Mouse (Mus musculus) hindbrain, embryonic 11.5 days (tissue): ENCODE results near the gene Crybb1. TPM values are rescaled to one million over a fixed set of nuclear protein-coding genes. Genes with fewer than 3 reads are reported as not detected.
A peak's percentile ranks its signal among the peaks of the same experiment; 100 is the strongest.

Experiments used
- ATAC-seq: fragments of 200-750 bp; cut with Nextera tagmentation; 2 replicates; pipeline ENCODE4 v1.8.0; 2017; ENCODE audit warnings: mild to moderate bottlenecking, moderate TSS enrichment, moderate library complexity; ENCODE audit not compliant: low FRiP score
- DNase-seq: peaks from one replicate; pipeline ENCODE4 v3.0.0-alpha.2; 2015; ENCODE audit warnings: low spot score
- H3K27ac ChIP-seq: fragments of 300-500 bp; sonication (generic); 2 replicates; pipeline ENCODE4 v1.5.1; 2014; ENCODE audit warnings: mild to moderate bottlenecking, low read depth, low read length
- H3K27me3 ChIP-seq: fragments of 300-500 bp; sonication (generic); 2 replicates; pipeline ENCODE4 v1.6.1; 2014; ENCODE audit warnings: mild to moderate bottlenecking, low read length, moderate library complexity, mixed read lengths; ENCODE audit not compliant: control insufficient read depth, insufficient read depth
- H3K36me3 ChIP-seq: fragments of 300-500 bp; sonication (generic); 2 replicates; pipeline ENCODE4 v1.6.1; 2014; ENCODE audit warnings: mild to moderate bottlenecking, low read length, moderate library complexity, mixed read lengths; ENCODE audit not compliant: control insufficient read depth, insufficient read depth
- H3K4me1 ChIP-seq: fragments of 300-500 bp; sonication (generic); replicated peaks from 2 replicates; pipeline ENCODE4 v1.6.1; 2014; ENCODE audit warnings: low read length, mixed read lengths; ENCODE audit not compliant: control insufficient read depth, insufficient read depth
- H3K4me2 ChIP-seq: fragments of 300-500 bp; sonication (generic); replicated peaks from 2 replicates; pipeline ENCODE4 v1.6.1; 2014; ENCODE audit warnings: mild to moderate bottlenecking, low read depth, low read length
- H3K4me3 ChIP-seq: fragments of 300-500 bp; sonication (generic); 2 replicates; pipeline ENCODE4 v1.5.1; 2014; ENCODE audit warnings: low read depth, low read length
- H3K9ac ChIP-seq: fragments of 300-500 bp; sonication (generic); 2 replicates; pipeline ENCODE4 v1.6.1; 2014; ENCODE audit warnings: low read depth, low read length
- H3K9me3 ChIP-seq: fragments of 300-500 bp; sonication (generic); 2 replicates; pipeline ENCODE4 v1.6.1; 2016; ENCODE audit warnings: low read length; ENCODE audit not compliant: control insufficient read depth
- WGBS: fragments of 180-500 bp; shearing (Covaris S2); extraction: QIAGEN DNeasy Blood & Tissue Kit; methylation state at CpG from one replicate; pipeline ENCODE4 v1.1.7; 2014; 5-methylcytosine and 5-hydroxymethylcytosine counted together
- polyA plus RNA-seq: library from polyadenylated mRNA; unstranded; fragments of >200 nt; fragmentation: Nextera tagmentation; extraction: Ambion mirVana; gene quantifications from 2 replicates; pipeline ENCODE4 v1.2.1, GENCODE M21; 2014

The Crybb1 gene
- polyA plus RNA-seq, 1 experiment from 2014 or later, result 0.88 TPM

DNA sequence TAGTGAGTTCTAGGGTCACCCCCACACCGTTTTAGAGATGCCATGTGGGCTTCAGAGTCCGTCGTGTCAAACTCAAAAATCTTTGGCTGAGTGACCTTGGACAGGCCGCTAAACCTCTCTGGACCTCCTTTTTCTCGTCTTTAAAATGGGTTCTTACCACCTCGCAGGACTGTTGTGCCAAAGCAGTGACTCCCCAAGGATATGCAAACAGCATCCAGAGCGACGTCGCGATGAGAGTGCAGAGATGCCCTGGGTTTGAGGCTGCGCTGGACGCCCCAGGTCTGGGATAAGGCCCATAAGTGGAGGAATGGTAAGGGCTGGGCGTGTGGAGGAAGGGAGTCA is 27.7 kb upstream of the Crybb1 start:
- H3K27ac ChIP-seq, result peak overlapping the region; percentile 98
- ATAC-seq (0 out of 2 replicates have a peak, but pooled peaks have one; percentile 1), DNase-seq (peak; percentile 76)
- peak overlapping the region; percentile 89 for H3K4me2 ChIP-seq
- under 1% methylated on average over 13 of the region's 13 CpGs for WGBS
- H3K36me3 ChIP-seq, result peaks cover 6% of the 10 kb centered on the region; the same call in 1 of the 2 replicates
- H3K4me3 ChIP-seq, result peak overlapping the region; percentile 78
- H3K4me1 ChIP-seq, result peaks cover 11% of the 10 kb centered on the region
- H3K9me3 ChIP-seq, result no peaks in the 10 kb centered on the region
- 0 out of 2 replicates have a peak, but pooled peaks cover 2% of the 10 kb centered on the region for H3K27me3 ChIP-seq
- H3K9ac ChIP-seq, result peak overlapping the region; percentile 99

GRCm38 (mm10) chr5:112228240-112229076 is 27.2 kb upstream of the Crybb1 start:
- peak overlapping the region; percentile 89 for H3K4me2 ChIP-seq
- peaks cover 11% of the 10 kb centered on the region for H3K4me1 ChIP-seq
- DNase-seq (peak; percentile 89), ATAC-seq (peak; percentile 83)
- 1% methylated on average over 57 of the region's 57 CpGs for WGBS
- H3K9ac ChIP-seq, result peak overlapping the region; percentile 99
- peak overlapping the region; percentile 98 for H3K27ac ChIP-seq
- H3K27me3 ChIP-seq, result 0 out of 2 replicates have a peak, but pooled peaks cover 2% of the 10 kb centered on the region
- no peaks in the 10 kb centered on the region for H3K9me3 ChIP-seq
- peaks cover 6% of the 10 kb centered on the region; the same call in 1 of the 2 replicates for H3K36me3 ChIP-seq
- peak overlapping the region; percentile 78 for H3K4me3 ChIP-seq

DNA sequence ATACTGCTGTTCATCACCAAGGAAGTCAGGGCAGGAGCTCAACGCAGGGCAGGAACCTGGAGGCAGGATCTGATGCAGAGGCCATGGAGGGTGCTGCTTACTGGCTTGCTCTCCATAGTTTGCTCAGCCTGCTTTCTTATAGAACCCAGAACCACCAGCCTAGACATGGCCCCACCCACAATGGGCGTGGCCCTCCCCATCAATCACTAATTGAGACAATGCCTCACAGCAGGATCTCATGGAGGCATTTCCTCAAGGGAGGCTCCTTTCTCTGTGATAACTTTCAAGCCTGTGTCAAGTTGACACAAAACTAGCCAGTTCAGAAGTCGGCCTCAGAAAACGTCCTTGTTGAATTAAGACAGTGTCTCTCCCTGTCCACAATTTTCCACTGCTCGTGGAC is 19.8 kb upstream of the Crybb1 start:
- Histone ChIP-seq H3K9me3 (no peaks in the 10 kb centered on the region), H3K27me3 (no peaks in the 10 kb centered on the region), H3K4me1 (peaks cover 18% of the 10 kb centered on the region), H3K27ac (peak overlapping the region; percentile 98), H3K4me2 (no peak overlapping the region), H3K36me3 (no peaks in the 10 kb centered on the region), H3K4me3 (no peak overlapping the region), H3K9ac (no peak overlapping the region; the same call in 1 of the 2 replicates)
- ATAC-seq, result no peak
- DNase-seq, result no peak
- 57% methylated on average over 5 of the region's 5 CpGs for WGBS

- Histone ChIP-seq H3K9ac (peak overlapping the region; percentile 67), H3K27ac (peak overlapping the region; percentile 98), H3K27me3 (no peaks in the 10 kb centered on the region), H3K4me3 (no peak overlapping the region), H3K4me1 (peaks cover 18% of the 10 kb centered on the region), H3K4me2 (peak overlapping the region; percentile 26), H3K36me3 (no peaks in the 10 kb centered on the region), H3K9me3 (no peaks in the 10 kb centered on the region)
- ATAC-seq (no peak), DNase-seq (no peak)
- WGBS, result 67% methylated on average over 2 of the region's 2 CpGs
Observed at GRCm38 (mm10) chr5:112236631-112237030, 19.0 kb upstream of the Crybb1 start.

GRCm38 (mm10) chr5:112237439-112237838 is 18.2 kb upstream of the Crybb1 start:
- no peak overlapping the region; the same call in 1 of the 2 replicates for H3K4me3 ChIP-seq
- ATAC-seq (peak; percentile 90), DNase-seq (peak; percentile 90)
- WGBS, result 3% methylated on average over 16 of the region's 16 CpGs
- H3K9me3 ChIP-seq, result no peaks in the 10 kb centered on the region
- H3K4me1 ChIP-seq, result peaks cover 18% of the 10 kb centered on the region
- H3K4me2 ChIP-seq, result peak overlapping the region; percentile 26
- no peaks in the 10 kb centered on the region for H3K36me3 ChIP-seq
- H3K9ac ChIP-seq, result peak overlapping the region; percentile 67
- no peaks in the 10 kb centered on the region for H3K27me3 ChIP-seq
- peak overlapping the region; percentile 98 for H3K27ac ChIP-seq

DNA sequence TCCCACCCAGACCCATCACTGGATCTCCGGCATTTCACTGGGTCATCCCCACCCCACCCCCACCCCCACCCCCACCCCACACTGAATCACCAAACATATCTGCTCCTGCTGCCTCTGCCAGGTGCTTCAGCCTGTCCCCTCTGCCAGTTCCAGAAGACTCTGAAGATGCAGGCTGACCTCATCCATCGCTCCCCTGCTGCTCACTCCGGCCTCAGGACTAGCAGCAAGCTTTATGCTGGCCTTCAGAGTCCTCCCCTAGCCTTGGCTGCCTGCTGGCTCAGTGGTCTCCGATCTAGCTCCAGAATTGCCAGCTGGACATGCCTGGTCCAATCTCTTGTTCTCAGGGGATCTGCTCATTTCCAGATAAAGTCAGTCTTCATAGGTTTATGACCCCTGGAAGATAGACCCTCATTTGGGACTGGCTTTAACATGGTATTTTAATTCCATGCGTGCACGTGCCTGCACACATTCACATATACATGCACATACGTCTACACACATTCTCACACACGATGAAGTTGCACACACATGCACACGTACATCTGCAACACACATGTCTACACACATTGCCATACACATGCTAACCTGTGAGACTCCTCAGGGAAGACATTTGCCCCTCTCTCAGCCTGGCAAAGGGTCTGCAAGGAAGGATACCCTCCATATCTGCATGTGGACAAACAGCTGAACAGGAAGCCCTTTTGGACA is 17.6 kb upstream of the Crybb1 start:
- DNase-seq, result peak; percentile 60
- no peaks in the 10 kb centered on the region for H3K9me3 ChIP-seq

DNA sequence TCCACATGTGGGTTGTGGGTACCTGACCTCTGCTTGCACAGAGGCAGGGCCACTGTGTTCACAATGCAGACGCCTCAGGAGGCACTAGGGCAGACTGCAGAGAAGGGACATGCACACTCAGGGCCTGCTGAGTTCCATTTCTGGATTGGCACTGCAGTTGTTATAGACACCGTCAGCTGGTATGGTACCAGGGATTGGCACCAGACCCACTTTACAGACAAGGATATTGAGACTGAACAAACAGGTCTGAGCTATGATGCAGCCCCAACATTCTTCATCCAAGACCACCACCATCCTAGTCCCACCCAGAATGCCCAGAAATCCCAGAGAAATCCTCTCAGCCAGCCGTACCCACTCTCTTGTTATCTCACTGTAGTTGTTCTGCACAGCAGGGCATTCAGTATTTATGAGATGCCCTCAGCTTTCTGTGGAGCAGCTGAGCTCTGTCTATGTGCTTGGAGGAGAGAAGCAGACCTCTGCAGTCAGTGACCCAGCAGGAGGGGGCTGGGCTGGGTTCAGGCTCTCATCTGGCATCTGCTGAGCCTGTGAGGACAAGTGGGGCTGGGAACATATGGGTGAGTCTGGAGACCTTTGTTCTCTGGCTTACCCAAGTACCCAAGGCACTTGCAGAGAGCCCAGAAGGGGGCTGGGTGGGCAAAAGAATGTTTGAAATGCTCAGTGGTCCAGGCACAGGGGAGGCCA is 16.7 kb upstream of the Crybb1 start:
- Histone ChIP-seq H3K4me3 (no peak overlapping the region), H3K27ac (peak overlapping the region; percentile 98), H3K4me2 (no peak overlapping the region), H3K9me3 (no peaks in the 10 kb centered on the region), H3K27me3 (no peaks in the 10 kb centered on the region), H3K4me1 (peaks cover 18% of the 10 kb centered on the region), H3K36me3 (no peaks in the 10 kb centered on the region), H3K9ac (no peak overlapping the region)
- WGBS, result 55% methylated on average over 3 of the region's 3 CpGs
- ATAC-seq, result peak; percentile 41
- peak; percentile 71 for DNase-seq

More for the DNA sequence above, 17.6 kb upstream of the Crybb1 start:
- Histone ChIP-seq H3K4me2 (peak overlapping the region; percentile 26), H3K27me3 (no peaks in the 10 kb centered on the region), H3K4me1 (peaks cover 18% of the 10 kb centered on the region), H3K9ac (peak overlapping the region; percentile 67; the same call in 1 of the 2 replicates), H3K27ac (peak overlapping the region; percentile 98), H3K4me3 (no peak overlapping the region), H3K36me3 (no peaks in the 10 kb centered on the region)
- peak; percentile 52; the same call in 1 of the 2 replicates for ATAC-seq
- 43% methylated on average over 9 of the region's 9 CpGs for whole genome bisulfite sequencing

DNA sequence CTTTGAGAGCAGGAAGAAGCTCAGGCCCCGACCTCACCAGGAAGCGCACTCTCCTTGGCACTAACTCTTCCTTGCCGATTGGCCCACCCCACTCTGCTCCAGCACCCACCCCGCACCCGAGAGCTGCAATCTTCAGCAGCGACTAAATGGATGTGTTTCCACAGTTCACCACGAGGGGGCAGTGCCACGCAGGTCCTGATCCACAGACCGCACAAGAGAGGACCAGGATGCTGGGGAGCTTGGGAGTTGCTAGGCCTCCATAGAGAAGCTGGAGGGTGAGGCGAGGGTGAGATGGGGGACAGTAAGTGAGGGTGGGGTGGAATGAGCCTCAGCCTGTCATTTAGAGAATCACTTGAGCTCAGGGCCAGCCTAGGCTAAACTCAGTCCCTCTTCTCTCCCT is 14.9 kb upstream of the Crybb1 start:
- peaks cover 18% of the 10 kb centered on the region for H3K4me1 ChIP-seq
- peak; percentile 94 for DNase-seq
- no peaks in the 10 kb centered on the region; the same call in 1 of the 2 replicates for H3K27me3 ChIP-seq
- H3K36me3 ChIP-seq, result no peaks in the 10 kb centered on the region
- no peak overlapping the region for H3K9ac ChIP-seq
- H3K27ac ChIP-seq, result no peak overlapping the region
- no peak for ATAC-seq
- H3K4me2 ChIP-seq, result no peak overlapping the region
- H3K9me3 ChIP-seq, result no peaks in the 10 kb centered on the region
- WGBS, result 6% methylated on average over 10 of the region's 10 CpGs
- H3K4me3 ChIP-seq, result no peak overlapping the region
